Mouse (Mus musculus) lung, embryonic 16.5 days (tissue): ENCODE data around the gene Fut11. TPM values are rescaled to one million over a fixed set of nuclear protein-coding genes. Genes with fewer than 3 reads are reported as not detected.

Source experiments
- ATAC-seq: fragments of 200-750 bp; cut with Nextera tagmentation; 2 replicates; pipeline ENCODE4 v1.8.0; 2017; ENCODE audit warnings: low read depth, mild to moderate bottlenecking, moderate library complexity
- H3K27ac ChIP-seq: fragments of 300-500 bp; sonication (generic); 2 replicates; pipeline ENCODE4 v1.5.1; 2014; ENCODE audit warnings: mild to moderate bottlenecking, control low read depth, low read length
- H3K27me3 ChIP-seq: fragments of 300-500 bp; sonication (generic); 2 replicates; pipeline ENCODE4 v1.6.1; 2014; ENCODE audit warnings: low read depth, low read length, mixed read lengths; ENCODE audit not compliant: control insufficient read depth, insufficient read depth
- H3K36me3 ChIP-seq: fragments of 300-500 bp; sonication (generic); 2 replicates; pipeline ENCODE4 v1.6.1; 2014; ENCODE audit warnings: low read length; ENCODE audit not compliant: control insufficient read depth, insufficient read depth
- H3K4me1 ChIP-seq: fragments of 300-500 bp; sonication (generic); replicated peaks from 2 replicates; pipeline ENCODE4 v1.6.1; 2014; ENCODE audit warnings: low read length, mixed read lengths; ENCODE audit not compliant: control insufficient read depth, insufficient read depth
- H3K4me2 ChIP-seq: fragments of 300-500 bp; sonication (generic); 2 replicates; pipeline ENCODE4 v1.6.1; 2014; ENCODE audit warnings: low read depth, low read length, control low read depth
- H3K4me3 ChIP-seq: fragments of 300-500 bp; sonication (generic); 2 replicates; pipeline ENCODE4 v1.5.1; 2014; ENCODE audit warnings: mild to moderate bottlenecking, low read length, control low read depth
- H3K9ac ChIP-seq: fragments of 300-500 bp; sonication (generic); 2 replicates; pipeline ENCODE4 v1.6.1; 2014; ENCODE audit warnings: low read length, control low read depth
- H3K9me3 ChIP-seq: fragments of 300-500 bp; sonication (generic); 2 replicates; pipeline ENCODE4 v1.6.1; 2016; ENCODE audit warnings: low read length; ENCODE audit not compliant: control insufficient read depth
- WGBS: fragments of 180-500 bp; shearing (Covaris S2); extraction: QIAGEN DNeasy Blood & Tissue Kit; methylation state at CpG from one replicate; pipeline ENCODE4 v1.1.7; 2014; 5-methylcytosine and 5-hydroxymethylcytosine counted together
- polyA plus RNA-seq: library from polyadenylated mRNA; unstranded; fragments of >200 nt; fragmentation: Nextera tagmentation; extraction: Ambion mirVana; gene quantifications from 2 replicates; pipeline ENCODE4 v1.2.1, GENCODE M21; 2015

Gene Fut11
- polyA plus RNA-seq: 29.4 and 30.7 TPM in 2 replicates

DNA sequence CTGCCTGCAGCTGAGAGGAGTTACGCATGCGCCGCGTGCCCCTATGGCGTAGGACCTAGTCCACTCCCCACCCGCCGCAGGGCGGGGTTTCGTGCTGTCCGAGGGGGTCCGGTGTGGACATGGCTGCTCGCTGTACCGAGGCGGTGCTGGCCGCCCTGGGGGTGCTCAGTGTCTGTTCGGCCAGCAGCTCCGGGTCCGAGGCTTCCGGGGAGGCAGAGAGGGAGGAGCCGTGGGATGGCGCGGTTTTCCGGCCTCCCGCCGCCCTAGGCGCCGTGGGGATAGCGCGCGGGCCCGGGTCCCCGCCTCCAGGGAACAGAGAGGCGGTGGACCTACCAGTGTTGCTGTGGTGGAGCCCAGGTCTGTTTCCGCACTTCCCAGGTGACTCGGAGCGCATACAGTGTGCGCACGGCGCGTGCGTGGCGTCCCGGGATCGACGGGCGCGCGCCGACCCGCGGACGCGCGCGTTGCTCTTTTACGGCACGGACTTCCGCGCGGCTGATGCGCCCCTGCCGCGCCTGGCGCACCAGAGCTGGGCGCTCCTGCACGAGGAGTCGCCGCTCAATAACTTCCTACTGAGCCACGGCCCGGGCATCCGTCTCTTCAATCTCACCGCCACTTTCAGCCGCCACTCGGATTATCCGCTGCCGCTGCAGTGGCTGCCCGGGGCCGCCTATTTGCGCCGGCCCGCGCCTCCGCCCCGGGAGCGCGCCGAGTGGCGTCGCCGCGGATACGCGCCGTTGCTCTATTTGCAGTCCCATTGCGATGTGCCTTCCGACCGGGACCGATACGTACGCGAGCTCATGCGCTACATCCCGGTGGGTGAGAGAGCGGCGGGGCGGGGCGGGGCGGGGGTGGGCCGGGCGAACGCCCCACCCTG lies at the start of gene Fut11:
Fut11 (plus strand) TSS at position 85 of the 877 bp plus-strand sequence.
- peaks cover 25% of the 10 kb centered on the region for H3K4me1 ChIP-seq

DNA sequence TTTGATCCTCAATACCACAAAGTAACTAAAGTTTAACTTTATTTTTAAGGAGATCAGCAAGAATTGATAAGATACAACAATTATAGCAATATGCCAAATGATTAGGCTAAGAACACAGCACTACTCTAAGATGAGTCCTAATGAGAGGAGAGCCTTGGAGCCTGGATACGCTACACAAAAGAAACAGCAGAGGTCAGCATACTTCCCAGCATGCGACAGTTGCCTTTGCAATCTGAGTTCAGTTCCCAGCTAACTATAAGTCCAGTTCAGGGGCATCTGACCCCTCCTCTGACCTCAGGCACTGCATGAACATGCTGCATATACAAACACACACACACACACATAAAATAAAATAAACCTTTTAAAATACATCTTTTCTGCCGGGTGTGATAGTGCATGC lies 49.2 kb upstream of the Fut11 start:
- ATAC-seq: no peak
- no peaks in the 10 kb centered on the region for H3K27me3 ChIP-seq
- H3K4me2 ChIP-seq: no peak overlapping the region
- no peak overlapping the region for H3K9ac ChIP-seq
- 35% methylated on average over 3 of the region's 3 CpGs for WGBS
- no peak overlapping the region for H3K4me3 ChIP-seq
- H3K36me3 ChIP-seq: no peaks in the 10 kb centered on the region
- peaks cover 8% of the 10 kb centered on the region for H3K4me1 ChIP-seq
- H3K27ac ChIP-seq: no peak overlapping the region
- H3K9me3 ChIP-seq: no peaks in the 10 kb centered on the region

More for the DNA sequence above, at the start of gene Fut11:
- H3K27ac ChIP-seq: peak within 1 kb of the TSS; percentile 99
- no peaks in the 10 kb centered on the region for H3K9me3 ChIP-seq
- peak; percentile 94 for ATAC-seq
- H3K4me3 ChIP-seq: peak within 1 kb of the TSS; percentile 98
- WGBS: under 1% methylated on average over 97 of the region's 111 CpGs
- peaks cover 28% of the 10 kb centered on the region for H3K36me3 ChIP-seq
- H3K4me2 ChIP-seq: peak within 1 kb of the TSS; percentile 87
- H3K27me3 ChIP-seq: no peaks in the 10 kb centered on the region
- peak within 1 kb of the TSS; percentile 96 for H3K9ac ChIP-seq

DNA sequence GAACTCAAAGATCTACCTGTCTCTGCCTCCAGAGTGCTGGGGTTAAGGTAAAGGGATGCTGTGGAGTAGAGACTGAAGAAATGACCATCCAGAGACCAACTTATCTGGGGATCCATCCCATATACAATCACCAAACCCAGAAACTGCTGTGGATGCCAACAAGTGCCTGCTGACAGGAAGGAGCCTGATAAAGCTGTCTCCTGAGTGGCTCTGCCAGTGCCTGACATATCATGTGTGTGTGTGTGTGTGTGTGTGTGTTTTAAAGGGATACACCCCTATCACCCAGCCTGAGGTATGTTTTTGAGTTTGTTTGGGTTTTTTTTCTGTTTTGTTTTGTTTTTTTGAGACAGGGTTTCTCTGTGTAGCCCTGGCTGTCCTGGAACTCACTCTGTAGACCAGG lies 48.4 kb upstream of the Fut11 start:
- no peak overlapping the region for H3K9ac ChIP-seq
- ATAC-seq: no peak
- H3K36me3 ChIP-seq: no peaks in the 10 kb centered on the region
- H3K27ac ChIP-seq: no peak overlapping the region
- no peaks in the 10 kb centered on the region for H3K27me3 ChIP-seq
- H3K4me1 ChIP-seq: peaks cover 8% of the 10 kb centered on the region
- H3K4me3 ChIP-seq: no peak overlapping the region
- no peaks in the 10 kb centered on the region for H3K9me3 ChIP-seq
- no peak overlapping the region for H3K4me2 ChIP-seq

DNA sequence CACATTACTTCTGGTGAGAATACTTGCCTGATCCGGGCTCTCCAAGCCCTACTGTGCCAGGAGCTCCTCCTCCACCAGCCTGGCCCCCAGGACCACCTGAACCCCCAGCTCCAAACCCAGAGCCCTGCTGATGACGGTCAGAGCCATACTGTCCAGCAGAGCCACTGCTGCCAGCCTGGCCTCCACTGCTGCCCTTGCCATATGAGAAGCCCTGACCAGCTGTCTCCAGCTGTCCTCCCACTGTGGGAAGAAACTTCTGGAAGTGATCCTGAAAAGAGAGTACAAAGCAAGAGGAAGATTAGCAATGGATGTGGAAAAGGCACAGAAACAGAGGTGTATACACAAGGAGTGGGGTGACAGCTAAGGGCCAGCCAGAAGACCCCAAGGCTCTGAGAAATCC lies 43.8 kb upstream of the Fut11 start:
- no peaks in the 10 kb centered on the region for H3K36me3 ChIP-seq
- no peak overlapping the region for H3K4me3 ChIP-seq
- no peaks in the 10 kb centered on the region for H3K4me1 ChIP-seq
- no peaks in the 10 kb centered on the region for H3K9me3 ChIP-seq
- no peak overlapping the region for H3K27ac ChIP-seq
- no peak overlapping the region for H3K4me2 ChIP-seq
- H3K9ac ChIP-seq: no peak overlapping the region
- 57% methylated on average over 2 of the region's 2 CpGs for WGBS
- ATAC-seq: no peak
- H3K27me3 ChIP-seq: no peaks in the 10 kb centered on the region

- Histone ChIP-seq H3K9ac (no peak overlapping the region), H3K36me3 (no peaks in the 10 kb centered on the region), H3K9me3 (no peaks in the 10 kb centered on the region), H3K4me3 (no peak overlapping the region), H3K27me3 (no peaks in the 10 kb centered on the region), H3K27ac (no peak overlapping the region), H3K4me2 (no peak overlapping the region), H3K4me1 (no peaks in the 10 kb centered on the region)
- no peak for ATAC-seq
- 50% methylated on average over 4 of the region's 4 CpGs for WGBS
Measured at GRCm38 (mm10) chr14:20651722-20652256, 43.0 kb upstream of the Fut11 start.

DNA sequence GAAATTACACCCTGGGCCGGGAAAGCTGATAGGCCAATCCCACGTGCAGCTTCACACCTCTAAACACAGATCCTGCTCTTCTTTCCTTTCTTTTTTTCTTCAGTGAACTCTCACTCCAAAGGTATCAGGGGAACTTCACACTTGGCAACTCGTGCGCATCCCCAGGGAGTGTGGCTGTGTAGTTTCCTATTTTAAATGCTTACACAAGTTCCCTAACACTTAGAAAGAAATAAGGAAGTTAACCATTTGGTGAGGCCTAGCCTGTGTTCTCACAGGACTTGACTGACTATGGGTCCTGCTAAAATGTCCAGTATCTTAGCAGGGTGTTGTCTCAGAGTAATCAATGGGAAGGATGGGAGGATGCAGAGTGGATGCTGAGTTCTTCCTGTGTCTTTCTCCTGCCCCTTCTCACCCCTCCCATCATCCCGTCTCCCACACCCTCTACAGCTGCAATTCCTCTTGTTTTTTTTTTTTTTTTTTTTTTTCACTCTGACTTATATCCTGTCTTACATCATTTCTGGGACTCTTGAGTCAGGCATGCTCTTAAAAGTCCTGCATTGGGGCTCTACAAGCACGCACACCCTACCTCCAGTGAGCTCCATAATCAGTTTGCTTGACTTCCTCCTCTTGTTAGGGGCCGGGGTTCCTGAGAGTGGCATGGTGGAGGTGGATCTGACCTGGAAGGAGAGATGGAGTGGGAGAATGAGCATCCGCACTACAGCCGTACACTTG lies 39.9 kb upstream of the Fut11 start:
- no peak for ATAC-seq

DNA sequence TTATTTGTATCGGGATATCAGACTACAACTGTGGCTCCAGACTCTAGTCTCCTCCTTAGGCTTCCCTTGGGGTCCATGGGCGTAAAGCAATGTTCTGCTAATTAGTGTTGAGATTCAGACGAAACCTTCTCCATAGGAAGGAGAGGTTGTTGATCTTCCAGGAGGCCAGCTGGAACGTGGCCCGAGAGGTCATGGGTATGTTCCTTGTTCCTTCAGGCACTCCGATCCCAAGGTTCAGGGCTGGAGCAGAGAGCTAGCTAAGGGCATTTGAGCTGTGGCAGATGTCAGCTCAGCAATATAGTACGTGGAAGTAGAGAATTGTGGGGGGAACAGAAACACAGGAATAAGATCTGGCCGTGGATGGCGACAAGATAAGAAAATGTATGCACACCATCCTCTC lies 39.0 kb upstream of the Fut11 start:
- no peak overlapping the region for H3K4me2 ChIP-seq
- 77% methylated on average over 9 of the region's 9 CpGs for WGBS
- H3K4me1 ChIP-seq: peaks cover 2% of the 10 kb centered on the region
- no peaks in the 10 kb centered on the region for H3K27me3 ChIP-seq
- H3K36me3 ChIP-seq: no peaks in the 10 kb centered on the region
- H3K4me3 ChIP-seq: no peak overlapping the region
- no peaks in the 10 kb centered on the region for H3K9me3 ChIP-seq
- H3K9ac ChIP-seq: no peak overlapping the region
- no peak for ATAC-seq
- no peak overlapping the region for H3K27ac ChIP-seq

More for the DNA sequence above, 39.9 kb upstream of the Fut11 start:
- Histone ChIP-seq H3K4me2 (no peak overlapping the region), H3K9ac (no peak overlapping the region), H3K4me1 (no peaks in the 10 kb centered on the region), H3K27ac (no peak overlapping the region), H3K27me3 (no peaks in the 10 kb centered on the region), H3K9me3 (no peaks in the 10 kb centered on the region), H3K36me3 (no peaks in the 10 kb centered on the region), H3K4me3 (no peak overlapping the region)
- 62% methylated on average over 9 of the region's 9 CpGs for WGBS

- H3K4me1 ChIP-seq: peaks cover 3% of the 10 kb centered on the region
- WGBS: 44% methylated on average over 11 of the region's 11 CpGs
- H3K27ac ChIP-seq: no peak within 1 kb of the TSS
- H3K9ac ChIP-seq: no peak within 1 kb of the TSS
- H3K4me3 ChIP-seq: no peak within 1 kb of the TSS
- no peak for ATAC-seq
- H3K9me3 ChIP-seq: no peaks in the 10 kb centered on the region
- no peak within 1 kb of the TSS for H3K4me2 ChIP-seq
- H3K27me3 ChIP-seq: no peaks in the 10 kb centered on the region
- no peaks in the 10 kb centered on the region for H3K36me3 ChIP-seq
Measured at GRCm38 (mm10) chr14:20656361-20656760, 38.4 kb upstream of the Fut11 start, which contains the start of gene Myoz1. Gene Myoz1, minus strand, starts transcription at chr14:20656540.

GRCm38 (mm10) chr14:20658326-20658725 lies 36.4 kb upstream of the Fut11 start:
- H3K4me3 ChIP-seq: no peak overlapping the region
- H3K4me2 ChIP-seq: no peak overlapping the region
- H3K9me3 ChIP-seq: no peaks in the 10 kb centered on the region
- H3K9ac ChIP-seq: no peak overlapping the region
- ATAC-seq: no peak
- no peak overlapping the region for H3K27ac ChIP-seq
- peaks cover 10% of the 10 kb centered on the region; the same call in 1 of the 2 replicates for H3K27me3 ChIP-seq
- peaks cover 8% of the 10 kb centered on the region for H3K4me1 ChIP-seq
- H3K36me3 ChIP-seq: no peaks in the 10 kb centered on the region
